Mouse (Mus musculus) central nervous system, embryonic 18 days (tissue): ENCODE data around the gene Gm14147. TPM values are rescaled to one million over a fixed set of nuclear protein-coding genes. Genes with fewer than 3 reads are reported as not detected.

Experiments
- polyA plus RNA-seq: library from polyadenylated mRNA; depleted of rRNA; stranded (reverse); fragments of >200 nt; gene quantifications from 2 replicates; pipeline ENCODE4 v1.2.3, GENCODE M21; 2012; rRNA removed

The Gm14147 gene
- not detected in 2 replicates for polyA plus RNA-seq

GRCm38 (mm10) chr2:151097945-151098344, at the start of gene Gm14147:
Gene Gm14147 (plus strand): TSS chr2:151098245.

DNA sequence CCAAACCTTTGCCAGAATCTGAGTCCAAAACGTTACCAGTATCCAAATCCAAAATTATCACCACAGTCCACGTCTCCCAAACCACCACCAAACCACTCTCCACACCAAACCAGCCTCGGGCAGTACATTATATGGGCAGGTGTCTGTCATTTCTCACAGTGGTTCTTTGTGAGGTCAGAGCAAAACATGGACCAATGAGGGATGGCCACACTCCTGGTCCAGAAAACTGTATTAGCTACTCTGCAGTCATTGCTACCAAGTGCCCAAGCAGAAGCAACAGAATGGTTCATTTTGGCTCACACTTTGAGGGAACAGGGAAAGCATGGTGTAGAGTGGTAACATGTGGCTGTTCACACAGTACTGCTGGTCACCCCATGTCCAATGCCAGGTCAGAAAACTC, 5.8 kb upstream of the Gm14147 start, which contains the start of gene Gm14151:
Gm14151 (minus strand) TSS at position 101 of the 400 bp plus-strand sequence.

Other genes with a start within 250 kb of the Gm14147 start
- 86.2 and 89.6 TPM in 2 replicates for gene Abhd12, start 193.5 kb upstream of the Gm14147 start, polyA plus RNA-seq
- gene Gins1, start 192.8 kb upstream of the Gm14147 start, polyA plus RNA-seq, result 10.7 and 13.2 TPM in 2 replicates
- gene Ninl, start 58.9 kb upstream of the Gm14147 start, polyA plus RNA-seq, result 12.4 TPM in 2 replicates
- gene Nanp, start 58.8 kb upstream of the Gm14147 start, polyA plus RNA-seq, result 15.3 and 16.0 TPM in 2 replicates
- gene Gm14151, start 5.9 kb upstream of the Gm14147 start, polyA plus RNA-seq, result not detected in 2 replicates